Mouse (Mus musculus): Measurements from ENCODE around the gene Krt78.

GRCm38 (mm10) chr15:102002646-102003488, 48.8 kb upstream of the Krt78 start:
- TF ChIP-seq CTCF (IDR thresholded peaks at IDR 0.05; ENCODE audit: borderline replicate concordance, insufficient read depth, low read length): no peak
- no peak for TF ChIP-seq POLR2A (IDR thresholded peaks at IDR 0.05; ENCODE audit: low read depth, low read length)

All from embryonic fibroblast, embryonic 13.5 days (primary cell).